ENCODE assay signal across 33 mouse cellular contexts in genomic region chr10:83325903-83326302, GRCm38 (mm10). TPM values are rescaled to one million over a fixed set of nuclear protein-coding genes. Genes with fewer than 3 reads are reported as not detected.
"Had no signal": no experiment of that assay in that cellular context is flagged by ENCODE, and none has a peak within 500 bp of the region (broad histone marks: within the 10 kb centered on the region; RNA-seq: fewer than 3 reads in every experiment).

No protein-coding gene starts in this region.

- H3K4me1 ChIP-seq: limb, embryonic 12.5 days; limb, embryonic 15.5 days; liver, embryonic 12.5 days; liver, embryonic 15.5 days; lung, embryonic 15.5 days; midbrain, embryonic 12.5 days; midbrain, embryonic 13.5 days; midbrain, embryonic 15.5 days; neural tube, embryonic 12.5 days had no signal

- H3K9ac ChIP-seq: limb, embryonic 12.5 days; limb, embryonic 13.5 days; limb, embryonic 15.5 days; liver, embryonic 12.5 days; liver, embryonic 13.5 days; liver, embryonic 14.5 days; liver, embryonic 15.5 days; lung, embryonic 14.5 days; lung, embryonic 15.5 days; midbrain, embryonic 12.5 days; midbrain, embryonic 13.5 days; midbrain, embryonic 15.5 days; neural tube, embryonic 12.5 days had no signal

- H3K4me2 ChIP-seq: limb, embryonic 12.5 days; limb, embryonic 13.5 days; limb, embryonic 15.5 days; liver, embryonic 11.5 days; liver, embryonic 12.5 days; liver, embryonic 13.5 days; liver, embryonic 15.5 days; lung, embryonic 14.5 days; lung, embryonic 15.5 days; midbrain, embryonic 11.5 days; midbrain, embryonic 12.5 days; midbrain, embryonic 13.5 days; midbrain, embryonic 15.5 days; neural tube, embryonic 12.5 days had no signal

- H3K27me3 ChIP-seq: limb, embryonic 12.5 days; limb, embryonic 13.5 days; limb, embryonic 15.5 days; liver, embryonic 13.5 days; liver, embryonic 15.5 days; lung, embryonic 15.5 days; midbrain, embryonic 15.5 days; neural tube, embryonic 12.5 days had no signal

- H3K9me3 ChIP-seq: limb, embryonic 10.5 days; limb, embryonic 12.5 days; limb, embryonic 13.5 days; limb, embryonic 15.5 days; liver, embryonic 12.5 days; liver, embryonic 13.5 days; liver, embryonic 15.5 days; lung, embryonic 15.5 days; megakaryocyte, embryonic 14.5 days; midbrain, embryonic 10.5 days; midbrain, embryonic 12.5 days; midbrain, embryonic 13.5 days; midbrain, embryonic 15.5 days; neural tube, embryonic 12.5 days had no signal

- H3K27ac ChIP-seq: left cerebral cortex, adult 2 months; limb, embryonic 10.5 days; limb, embryonic 12.5 days; limb, embryonic 13.5 days; limb, embryonic 15.5 days; liver, embryonic 12.5 days; liver, embryonic 13.5 days; liver, embryonic 14.5 days; liver, embryonic 15.5 days; lung, embryonic 15.5 days; macrophage; midbrain, embryonic 10.5 days; midbrain, embryonic 12.5 days; midbrain, embryonic 13.5 days; midbrain, embryonic 15.5 days; neural tube, embryonic 12.5 days had no signal

- H3K36me3 ChIP-seq: limb, embryonic 10.5 days; limb, embryonic 12.5 days; limb, embryonic 13.5 days; limb, embryonic 15.5 days; liver, embryonic 12.5 days; liver, embryonic 13.5 days; liver, embryonic 15.5 days; lung, embryonic 15.5 days; midbrain, embryonic 10.5 days; midbrain, embryonic 12.5 days; midbrain, embryonic 13.5 days; midbrain, embryonic 15.5 days; neural tube, embryonic 12.5 days had no signal

- H3K4me3 ChIP-seq: left cerebral cortex, adult 2 months; limb, embryonic 10.5 days; limb, embryonic 12.5 days; limb, embryonic 13.5 days; limb, embryonic 15.5 days; liver, embryonic 12.5 days; liver, embryonic 13.5 days; liver, embryonic 15.5 days; lung, embryonic 15.5 days; megakaryocyte, embryonic 14.5 days; midbrain, embryonic 10.5 days; midbrain, embryonic 12.5 days; midbrain, embryonic 13.5 days; midbrain, embryonic 15.5 days; myocyte; neural tube, embryonic 12.5 days had no signal

- ATAC-seq: liver, embryonic 12.5 days; lung, postnatal 0 days; midbrain, embryonic 13.5 days; midbrain, embryonic 15.5 days; midbrain, embryonic 16.5 days had no signal

- DNase-seq: left cerebral cortex, postnatal 4 days; liver; liver, embryonic 13.5 days; lung, adult 18-20 months; lung, adult 2 months; lung, embryonic 14.5 days; lung, postnatal 10 days; lung, postnatal 14 days; lung, postnatal 36 days; lung, postnatal 4 days; midbrain, embryonic 14.5 days had no signal

RNA-seq across cellular contexts. Expression of gene Slc41a2, which starts 11.8 kb away (rescaled TPM):
- polyA plus RNA-seq: liver, embryonic 16.5 days had no signal
